Mouse (Mus musculus) liver, embryonic 11.5 days (tissue): ENCODE measurements at regions not wholly inside any gene's neighbourhood (a gene's known extent, or its start where the extent isn't known, plus 50 kb on each side); places are given as distances from the start of the nearest gene placed in this dataset.

Experiments used
- ATAC-seq: fragments of 200-750 bp; cut with Nextera tagmentation; replicated peaks from 2 replicates; pipeline ENCODE4 v1.8.0; 2017; ENCODE audit warnings: moderate number of reproducible peaks, mild to moderate bottlenecking, moderate TSS enrichment, moderate library complexity; ENCODE audit not compliant: low FRiP score
- DNase-seq: peaks from one replicate; pipeline ENCODE4 v3.0.0-alpha.2; 2017; ENCODE audit warnings: low spot score
- H3K27ac ChIP-seq: fragments of 300-500 bp; sonication (generic); 2 replicates; pipeline ENCODE4 v1.5.1; 2014; ENCODE audit warnings: mild to moderate bottlenecking, low read depth, low read length, control low read depth
- H3K27me3 ChIP-seq: fragments of 300-500 bp; sonication (generic); replicated peaks from 2 replicates; pipeline ENCODE4 v1.6.1; 2014; ENCODE audit warnings: low read length, mixed read lengths; ENCODE audit not compliant: control insufficient read depth, insufficient read depth
- H3K36me3 ChIP-seq: fragments of 300-500 bp; sonication (generic); 2 replicates; pipeline ENCODE4 v1.6.1; 2014; ENCODE audit warnings: mild to moderate bottlenecking, low read length, moderate library complexity, mixed read lengths; ENCODE audit not compliant: control insufficient read depth, insufficient read depth
- H3K4me1 ChIP-seq: fragments of 300-500 bp; sonication (generic); replicated peaks from 2 replicates; pipeline ENCODE4 v1.6.1; 2014; ENCODE audit warnings: low read length, mixed read lengths; ENCODE audit not compliant: control insufficient read depth, insufficient read depth
- H3K4me2 ChIP-seq: fragments of 300-500 bp; sonication (generic); 2 replicates; pipeline ENCODE4 v1.6.1; 2014; ENCODE audit warnings: mild to moderate bottlenecking, control low read depth, moderate library complexity
- H3K4me3 ChIP-seq: fragments of 300-500 bp; sonication (generic); 2 replicates; pipeline ENCODE4 v1.5.1; 2014; ENCODE audit warnings: low read depth, low read length, control low read depth
- H3K9ac ChIP-seq: fragments of 300-500 bp; sonication (generic); 2 replicates; pipeline ENCODE4 v1.6.1; 2014; ENCODE audit warnings: low read depth, low read length, control low read depth
- H3K9me3 ChIP-seq: fragments of 300-500 bp; sonication (generic); 2 replicates; pipeline ENCODE4 v1.6.1; 2016; ENCODE audit warnings: low read length, inconsistent platforms, mixed read lengths; ENCODE audit not compliant: control insufficient read depth
- WGBS: fragments of 180-500 bp; shearing (Covaris S2); extraction: QIAGEN DNeasy Blood & Tissue Kit; methylation state at CpG from one replicate; pipeline ENCODE4 v1.1.7; 2014; 5-methylcytosine and 5-hydroxymethylcytosine counted together

DNA sequence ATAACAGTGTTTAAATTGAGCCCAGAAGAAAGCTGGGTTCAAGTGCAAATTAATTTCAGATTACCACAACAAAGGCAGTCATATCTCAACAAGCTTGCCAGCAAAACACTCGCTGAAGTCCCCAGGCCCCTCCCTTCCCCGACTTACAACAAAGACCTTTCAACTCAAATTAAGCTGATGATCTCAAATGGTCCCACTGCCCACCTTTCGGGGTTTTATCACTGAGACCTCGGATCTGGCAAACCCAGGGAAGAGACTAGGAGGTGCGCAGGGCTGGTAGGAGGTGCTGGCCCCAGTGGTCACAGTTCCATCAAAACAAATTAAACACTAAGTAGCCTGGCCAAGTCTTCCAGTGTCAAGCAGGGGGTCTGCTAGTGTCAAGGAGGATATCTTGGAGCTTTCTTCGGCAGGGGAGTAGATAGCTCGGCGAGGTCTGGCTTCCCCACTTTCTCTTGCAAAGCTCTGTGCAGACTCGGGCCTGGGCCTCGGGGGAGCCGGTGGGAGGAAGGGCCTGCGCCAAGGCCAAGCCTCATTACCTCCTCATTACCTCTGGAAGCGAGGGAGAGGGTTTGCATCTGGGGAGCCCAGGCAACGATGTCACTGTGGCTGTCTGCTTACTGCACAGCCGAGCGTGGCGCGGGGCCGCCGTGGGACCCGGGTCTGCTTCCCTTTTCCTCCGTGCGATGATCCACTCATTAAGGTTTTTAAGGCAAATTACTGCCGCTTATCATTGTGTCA is 262.9 kb upstream of the Irx2 start:
- Histone ChIP-seq H3K9ac (no peak overlapping the region), H3K4me3 (no peak overlapping the region), H3K4me1 (no peaks in the 10 kb centered on the region), H3K36me3 (no peaks in the 10 kb centered on the region), H3K27ac (no peak overlapping the region), H3K4me2 (no peak overlapping the region), H3K9me3 (no peaks in the 10 kb centered on the region), H3K27me3 (peaks cover 12% of the 10 kb centered on the region)
- WGBS: 24% methylated on average over 24 of the region's 24 CpGs
- ATAC-seq (no peak), DNase-seq (no peak)

DNA sequence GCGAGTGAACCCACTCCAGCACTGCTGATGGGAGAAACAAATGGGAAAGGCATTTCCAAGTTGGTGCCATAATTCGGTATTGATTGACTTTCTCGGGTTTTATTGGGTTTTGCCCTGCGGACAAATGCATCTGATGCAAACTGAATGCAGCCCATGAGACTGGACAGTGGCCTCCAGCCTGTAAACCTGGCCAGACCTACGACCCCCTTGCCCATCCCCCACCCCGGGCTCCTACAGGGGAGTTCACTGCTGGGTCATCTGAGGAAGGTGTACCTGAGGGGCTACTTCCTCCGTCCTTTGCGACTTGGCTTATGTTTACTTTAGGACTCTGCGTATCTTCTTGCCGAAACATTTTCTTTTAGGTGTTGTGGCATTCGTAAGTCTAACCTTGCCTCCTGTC is 262.3 kb upstream of the Irx2 start:
- Histone ChIP-seq H3K4me1 (no peaks in the 10 kb centered on the region), H3K27ac (no peak overlapping the region), H3K4me3 (no peak overlapping the region), H3K4me2 (no peak overlapping the region), H3K36me3 (no peaks in the 10 kb centered on the region), H3K27me3 (peaks cover 12% of the 10 kb centered on the region), H3K9ac (no peak overlapping the region), H3K9me3 (no peaks in the 10 kb centered on the region)
- no peak for ATAC-seq
- WGBS: 38% methylated on average over 11 of the region's 11 CpGs
- DNase-seq: no peak

DNA sequence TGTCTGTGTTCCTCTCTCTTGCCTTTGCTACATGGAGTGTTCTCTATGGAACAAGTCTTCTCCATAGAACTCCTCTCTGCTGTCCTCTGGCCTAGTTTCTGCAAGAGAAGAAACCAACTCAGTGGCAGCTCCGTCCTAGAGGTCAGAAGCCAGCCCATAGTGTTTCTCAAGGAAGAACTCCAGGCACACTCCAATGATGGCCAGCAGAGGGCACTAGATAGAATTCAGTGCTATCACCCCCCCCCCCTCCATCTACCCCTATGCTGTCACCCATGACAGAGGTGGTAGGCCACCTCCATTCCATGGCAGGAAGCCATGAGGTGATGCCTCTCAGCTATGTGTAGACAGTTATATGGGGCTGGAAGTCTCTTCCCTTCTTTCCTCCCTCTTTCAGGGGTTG is 258.5 kb upstream of the Irx2 start:
- 70% methylated on average over 1 of the region's 1 CpGs for WGBS
- no peak for ATAC-seq

DNA sequence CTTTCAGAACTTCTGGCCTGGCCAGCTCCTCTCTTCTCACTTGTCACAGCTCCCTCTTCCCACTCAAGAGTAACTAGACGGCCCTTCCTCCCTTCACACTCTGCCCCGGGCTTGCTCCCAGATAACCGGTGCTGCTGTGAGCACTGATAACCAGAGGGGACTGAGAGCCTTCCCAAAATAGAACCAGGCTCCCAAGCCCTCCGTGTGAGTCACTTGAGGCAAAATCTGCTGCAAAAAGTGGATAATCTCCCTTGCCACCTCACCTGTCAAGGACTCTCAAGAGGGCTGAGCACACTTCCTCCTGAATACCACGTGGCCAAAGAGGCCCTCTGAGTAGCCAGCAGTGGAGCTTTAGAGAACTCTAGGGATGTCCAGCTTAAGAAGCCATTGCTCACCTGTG is 257.6 kb upstream of the Irx2 start:
- DNase-seq (no peak), ATAC-seq (no peak)
- Histone ChIP-seq H3K4me2 (no peak overlapping the region), H3K27me3 (peaks cover 6% of the 10 kb centered on the region; the same call in 1 of the 2 replicates), H3K9ac (no peak overlapping the region), H3K27ac (no peak overlapping the region), H3K4me1 (no peaks in the 10 kb centered on the region), H3K9me3 (no peaks in the 10 kb centered on the region), H3K4me3 (no peak overlapping the region), H3K36me3 (no peaks in the 10 kb centered on the region)
- 12% methylated on average over 5 of the region's 5 CpGs for WGBS

More for the DNA sequence above, 258.5 kb upstream of the Irx2 start:
- Histone ChIP-seq H3K4me3 (no peak overlapping the region), H3K9ac (no peak overlapping the region), H3K4me1 (no peaks in the 10 kb centered on the region), H3K4me2 (no peak overlapping the region), H3K36me3 (no peaks in the 10 kb centered on the region), H3K9me3 (no peaks in the 10 kb centered on the region), H3K27ac (no peak overlapping the region), H3K27me3 (peaks cover 9% of the 10 kb centered on the region)
- DNase-seq: no peak

DNA sequence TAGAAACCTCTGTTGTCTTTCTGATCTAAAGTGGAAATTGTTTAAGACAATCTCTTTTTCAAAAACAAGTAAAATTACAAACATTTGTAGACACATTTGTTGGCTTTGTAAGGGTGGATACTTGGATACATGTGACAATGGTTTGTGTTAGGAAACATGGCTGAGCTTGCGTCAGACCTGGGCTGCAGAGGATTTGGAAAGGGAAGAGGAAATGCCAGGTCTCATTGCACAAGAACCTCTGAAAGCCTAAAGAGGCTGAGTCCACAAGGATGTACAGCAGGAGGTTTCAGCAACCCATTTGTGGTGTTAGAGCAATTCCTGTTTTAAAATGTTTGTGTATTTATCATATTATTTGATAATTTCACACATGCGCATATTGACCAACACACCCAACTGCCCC is 235.3 kb upstream of the Irx2 start:
- H3K9ac ChIP-seq: no peak overlapping the region
- no peak overlapping the region for H3K27ac ChIP-seq
- H3K4me1 ChIP-seq: no peaks in the 10 kb centered on the region
- no peaks in the 10 kb centered on the region for H3K36me3 ChIP-seq
- H3K4me3 ChIP-seq: no peak overlapping the region
- WGBS: 87% methylated on average over 2 of the region's 2 CpGs
- ATAC-seq (no peak), DNase-seq (no peak)
- no peaks in the 10 kb centered on the region for H3K27me3 ChIP-seq
- H3K4me2 ChIP-seq: no peak overlapping the region
- H3K9me3 ChIP-seq: no peaks in the 10 kb centered on the region

DNA sequence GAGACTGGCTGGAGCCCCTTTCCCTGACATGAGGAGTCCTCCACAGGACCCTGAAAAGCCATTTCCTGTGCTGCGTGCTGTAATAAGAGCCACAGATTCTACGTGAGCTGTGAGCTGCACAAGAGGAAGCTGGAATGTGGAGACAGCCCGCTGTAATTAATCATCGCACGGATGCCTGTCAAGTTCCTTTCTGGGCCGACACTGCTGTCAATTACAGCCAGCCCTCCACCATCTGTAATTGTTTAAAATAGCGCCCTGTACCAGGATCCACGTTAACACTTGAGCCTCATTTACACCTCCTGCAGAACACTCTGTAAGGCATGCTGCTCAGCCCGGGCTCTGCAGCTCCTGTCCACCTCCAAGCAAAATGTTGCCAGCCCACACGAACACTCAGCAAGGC is 227.9 kb upstream of the Irx2 start:
- H3K36me3 ChIP-seq: no peaks in the 10 kb centered on the region
- H3K27me3 ChIP-seq: no peaks in the 10 kb centered on the region
- H3K4me2 ChIP-seq: no peak overlapping the region
- ATAC-seq: no peak; the same call in 1 of the 2 replicates
- H3K9me3 ChIP-seq: no peaks in the 10 kb centered on the region
- no peak overlapping the region for H3K27ac ChIP-seq
- no peak overlapping the region for H3K9ac ChIP-seq
- no peak overlapping the region for H3K4me3 ChIP-seq
- WGBS: 25% methylated on average over 10 of the region's 10 CpGs
- no peaks in the 10 kb centered on the region for H3K4me1 ChIP-seq
- peak; percentile 39 for DNase-seq

DNA sequence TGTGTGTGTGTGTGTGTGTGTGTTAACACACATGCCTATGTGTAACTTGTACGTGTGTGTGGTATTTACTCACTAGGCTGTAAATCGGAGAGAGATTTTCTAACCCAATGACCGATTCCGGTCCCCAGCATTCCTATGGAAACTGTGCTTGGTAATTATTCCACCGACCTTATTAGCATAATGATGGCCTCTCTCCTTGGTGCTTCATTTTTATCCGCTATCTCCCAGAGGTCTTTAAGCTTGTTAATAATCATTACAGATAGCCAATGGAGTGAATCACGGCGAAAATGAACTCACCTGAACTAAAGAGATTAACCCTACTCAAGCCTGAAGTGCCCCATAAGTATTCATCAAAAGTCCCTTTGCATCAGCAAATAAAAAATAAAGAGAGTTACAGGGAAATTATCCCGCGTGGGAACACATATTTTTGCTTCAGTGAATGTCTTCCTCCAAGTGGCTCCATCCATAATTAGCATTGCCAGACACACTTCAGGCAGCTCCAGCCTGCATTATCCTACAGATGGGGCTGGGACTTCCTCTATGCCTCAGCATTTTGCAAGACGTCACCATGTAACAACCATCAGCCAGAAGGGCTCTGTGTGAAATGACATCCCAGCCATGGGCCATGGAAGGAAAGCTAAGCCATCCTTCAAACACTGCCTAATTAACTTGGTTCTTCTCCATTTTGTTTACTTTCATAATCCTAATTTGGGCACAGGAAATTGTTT is 219.2 kb upstream of the Irx2 start:
- Histone ChIP-seq H3K27ac (no peak overlapping the region), H3K27me3 (no peaks in the 10 kb centered on the region), H3K36me3 (no peaks in the 10 kb centered on the region), H3K4me2 (no peak overlapping the region), H3K9ac (no peak overlapping the region), H3K9me3 (no peaks in the 10 kb centered on the region), H3K4me3 (no peak overlapping the region), H3K4me1 (no peaks in the 10 kb centered on the region)
- WGBS: 82% methylated on average over 11 of the region's 11 CpGs
- DNase-seq (no peak), ATAC-seq (no peak)

DNA sequence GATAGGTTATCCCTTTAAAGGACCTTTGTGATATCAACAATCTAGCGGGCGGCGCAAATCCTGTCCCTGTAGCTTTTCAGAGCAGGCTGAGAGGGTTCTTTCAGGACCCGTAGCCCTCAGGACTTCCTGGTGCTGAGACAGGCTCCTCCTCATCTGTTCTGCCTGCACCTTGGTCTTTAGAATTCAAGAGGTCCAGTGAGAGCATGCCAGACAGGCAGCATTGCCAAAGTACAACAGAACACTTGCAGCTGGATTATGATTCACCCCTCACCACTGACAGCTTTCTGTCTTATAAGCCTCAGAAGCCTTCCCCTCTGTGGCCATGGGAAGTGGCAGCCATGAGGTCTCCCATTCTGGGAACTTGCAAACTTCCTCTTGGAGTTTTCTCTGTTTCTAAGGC is 216.0 kb upstream of the Irx2 start:
- Histone ChIP-seq H3K4me3 (no peak overlapping the region), H3K4me2 (no peak overlapping the region), H3K9ac (no peak overlapping the region), H3K27me3 (no peaks in the 10 kb centered on the region), H3K9me3 (no peaks in the 10 kb centered on the region), H3K27ac (no peak overlapping the region), H3K4me1 (no peaks in the 10 kb centered on the region), H3K36me3 (no peaks in the 10 kb centered on the region)
- DNase-seq (no peak), ATAC-seq (no peak)
- 84% methylated on average over 4 of the region's 4 CpGs for WGBS

DNA sequence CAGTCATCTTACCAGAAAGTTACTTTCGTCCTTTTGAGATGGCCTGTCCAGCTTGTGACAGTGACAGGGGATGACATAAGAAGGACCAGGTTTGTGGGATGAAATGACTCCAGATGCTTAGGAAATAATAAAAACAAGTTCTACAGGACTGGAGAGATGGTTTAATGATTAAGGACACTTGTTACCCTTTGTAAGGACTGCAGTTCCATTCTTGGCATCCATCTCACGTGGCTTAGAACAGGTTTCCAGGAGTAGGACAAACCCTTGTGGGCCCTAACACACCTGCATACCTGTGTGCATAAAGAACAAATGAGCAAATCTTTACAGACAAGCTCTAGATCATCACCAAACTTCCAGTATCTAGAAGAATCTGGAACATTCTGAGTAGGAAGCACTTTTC is 211.6 kb upstream of the Irx2 start:
- H3K4me2 ChIP-seq: no peak overlapping the region
- no peaks in the 10 kb centered on the region for H3K27me3 ChIP-seq

More for the DNA sequence above, 211.6 kb upstream of the Irx2 start:
- 75% methylated on average over 2 of the region's 2 CpGs for WGBS
- Histone ChIP-seq H3K4me1 (no peaks in the 10 kb centered on the region), H3K4me3 (no peak overlapping the region), H3K36me3 (no peaks in the 10 kb centered on the region), H3K9ac (no peak overlapping the region), H3K27ac (no peak overlapping the region), H3K9me3 (no peaks in the 10 kb centered on the region)
- ATAC-seq: no peak
- DNase-seq: no peak
